Mouse (Mus musculus) midbrain, embryonic 11.5 days (tissue): Measurements from ENCODE around the gene Dock2. TPM values are rescaled to one million over a fixed set of nuclear protein-coding genes. Genes with fewer than 3 reads are reported as not detected.

ENCODE experiments used
- ATAC-seq: fragments of 200-750 bp; cut with Nextera tagmentation; 2 replicates; pipeline ENCODE4 v1.8.0; 2017; ENCODE audit warnings: moderate TSS enrichment, moderate library complexity; ENCODE audit not compliant: low FRiP score
- DNase-seq: peaks from one replicate; pipeline ENCODE4 v3.0.0; 2015; ENCODE audit warnings: low spot score; ENCODE audit errors: missing footprints
- H3K27ac ChIP-seq: fragments of 300-500 bp; sonication (generic); 2 replicates; pipeline ENCODE4 v1.5.1; 2014; ENCODE audit warnings: low read depth, low read length
- H3K27me3 ChIP-seq: fragments of 300-500 bp; sonication (generic); 2 replicates; pipeline ENCODE4 v1.6.1; 2014; ENCODE audit warnings: mild to moderate bottlenecking, low read length, moderate library complexity, mixed read lengths; ENCODE audit not compliant: control insufficient read depth, insufficient read depth
- H3K36me3 ChIP-seq: fragments of 300-500 bp; sonication (generic); 2 replicates; pipeline ENCODE4 v1.6.1; 2014; ENCODE audit warnings: mild to moderate bottlenecking, low read length, moderate library complexity, mixed read lengths; ENCODE audit not compliant: control insufficient read depth, insufficient read depth
- H3K4me1 ChIP-seq: fragments of 300-500 bp; sonication (generic); 2 replicates; pipeline ENCODE4 v1.6.1; 2014; ENCODE audit warnings: low read length; ENCODE audit not compliant: control insufficient read depth, insufficient read depth
- H3K4me2 ChIP-seq: fragments of 300-500 bp; sonication (generic); 2 replicates; pipeline ENCODE4 v1.6.1; 2014; ENCODE audit warnings: mild to moderate bottlenecking, moderate library complexity
- H3K4me3 ChIP-seq: fragments of 300-500 bp; sonication (generic); 2 replicates; pipeline ENCODE4 v1.5.1; 2014; ENCODE audit warnings: low read depth, low read length
- H3K9ac ChIP-seq: fragments of 300-500 bp; sonication (generic); 2 replicates; pipeline ENCODE4 v1.6.1; 2014; ENCODE audit warnings: low read length
- H3K9me3 ChIP-seq: fragments of 300-500 bp; sonication (generic); 2 replicates; pipeline ENCODE4 v1.6.1; 2016; ENCODE audit warnings: low read length; ENCODE audit not compliant: control insufficient read depth
- WGBS: fragments of 180-500 bp; shearing (Covaris S2); extraction: QIAGEN DNeasy Blood & Tissue Kit; methylation state at CpG from one replicate; pipeline ENCODE4 v1.1.7; 2014; 5-methylcytosine and 5-hydroxymethylcytosine counted together
- polyA plus RNA-seq: library from polyadenylated mRNA; unstranded; fragments of >200 nt; fragmentation: Nextera tagmentation; extraction: Ambion mirVana; gene quantifications from 2 replicates; pipeline ENCODE4 v1.2.1, GENCODE M21; 2014

Dock2 gene
- polyA plus RNA-seq, 1 experiment from 2014 or later = 0.79 TPM

DNA sequence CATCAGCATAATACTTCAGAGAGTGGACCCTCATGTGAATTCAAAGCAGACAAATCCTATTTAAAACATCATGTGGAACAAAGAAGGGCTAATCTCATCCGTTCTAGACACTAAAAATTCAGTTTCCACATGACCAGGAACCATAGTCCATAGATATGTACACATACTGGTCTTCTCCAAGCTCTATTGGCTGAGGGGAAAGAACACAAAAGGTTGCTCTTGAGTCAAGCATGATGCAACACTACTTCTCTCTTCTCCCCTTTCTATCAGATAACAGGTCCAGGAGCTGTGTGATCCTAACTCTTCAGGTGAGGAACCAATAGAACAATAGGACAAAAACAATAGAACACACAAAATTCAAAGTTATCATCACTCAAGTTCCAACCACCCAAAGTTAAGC lies 42.6 kb downstream of the Dock2 start:
- H3K9me3 ChIP-seq = no peaks in the 10 kb centered on the region
- no peak overlapping the region for H3K27ac ChIP-seq
- peaks cover 3% of the 10 kb centered on the region for H3K4me1 ChIP-seq
- H3K36me3 ChIP-seq = no peaks in the 10 kb centered on the region
- H3K4me2 ChIP-seq = no peak overlapping the region
- H3K27me3 ChIP-seq = no peaks in the 10 kb centered on the region
- WGBS = 46% methylated on average over 1 of the region's 1 CpGs
- no peak overlapping the region for H3K4me3 ChIP-seq
- no peak overlapping the region for H3K9ac ChIP-seq
- ATAC-seq = no peak
- no peak for DNase-seq

DNA sequence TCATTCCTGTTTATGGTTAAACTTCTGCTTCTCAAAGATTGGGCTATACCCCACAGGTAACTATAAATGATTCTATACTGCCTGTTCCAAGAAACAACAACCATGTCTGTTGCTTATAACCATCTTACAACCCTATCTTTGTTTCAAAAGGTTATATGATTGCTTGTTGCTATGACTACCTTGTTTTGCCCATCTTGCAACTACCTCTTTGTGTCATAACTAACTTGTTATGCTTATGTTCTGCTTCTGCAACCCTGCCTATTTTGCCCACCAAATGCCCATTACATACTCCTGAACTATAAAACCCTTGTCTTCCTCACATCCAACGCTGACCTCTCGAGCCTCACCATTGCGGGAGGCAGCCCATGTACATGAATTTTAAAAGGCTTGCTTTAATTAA lies 43.9 kb downstream of the Dock2 start:
- Histone ChIP-seq H3K4me2 (no peak overlapping the region), H3K4me1 (peaks cover 3% of the 10 kb centered on the region), H3K27me3 (no peaks in the 10 kb centered on the region), H3K36me3 (no peaks in the 10 kb centered on the region), H3K9ac (no peak overlapping the region), H3K4me3 (no peak overlapping the region), H3K9me3 (no peaks in the 10 kb centered on the region), H3K27ac (no peak overlapping the region)
- ATAC-seq = no peak
- DNase-seq = no peak
- 93% methylated on average over 3 of the region's 3 CpGs for WGBS

DNA sequence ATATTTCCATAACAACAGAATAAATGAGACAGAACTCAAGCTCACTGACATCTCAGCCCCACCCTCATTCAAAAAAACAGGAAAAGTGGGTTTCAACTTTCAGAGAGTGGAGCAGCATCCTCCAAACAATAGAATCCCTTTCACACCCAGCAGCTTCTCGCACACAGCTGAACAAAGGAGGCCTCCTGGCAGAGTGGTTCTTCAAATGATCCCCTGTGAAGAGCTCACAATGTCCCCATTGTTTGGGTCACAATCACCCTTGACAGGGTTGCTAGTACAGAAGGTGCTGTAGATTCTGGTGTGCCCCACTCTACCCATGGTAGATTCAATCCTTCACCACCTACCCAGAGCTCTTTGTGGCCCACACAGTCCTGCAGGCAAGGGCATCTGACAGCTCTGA lies 44.7 kb downstream of the Dock2 start:
- Histone ChIP-seq H3K4me2 (no peak overlapping the region), H3K27me3 (no peaks in the 10 kb centered on the region), H3K27ac (no peak overlapping the region), H3K9ac (no peak overlapping the region), H3K4me3 (no peak overlapping the region), H3K9me3 (no peaks in the 10 kb centered on the region), H3K36me3 (no peaks in the 10 kb centered on the region), H3K4me1 (peaks cover 3% of the 10 kb centered on the region)
- DNase-seq (peak; percentile 85), ATAC-seq (peak; percentile 89)
- 3% methylated on average over 1 of the region's 1 CpGs for WGBS

DNA sequence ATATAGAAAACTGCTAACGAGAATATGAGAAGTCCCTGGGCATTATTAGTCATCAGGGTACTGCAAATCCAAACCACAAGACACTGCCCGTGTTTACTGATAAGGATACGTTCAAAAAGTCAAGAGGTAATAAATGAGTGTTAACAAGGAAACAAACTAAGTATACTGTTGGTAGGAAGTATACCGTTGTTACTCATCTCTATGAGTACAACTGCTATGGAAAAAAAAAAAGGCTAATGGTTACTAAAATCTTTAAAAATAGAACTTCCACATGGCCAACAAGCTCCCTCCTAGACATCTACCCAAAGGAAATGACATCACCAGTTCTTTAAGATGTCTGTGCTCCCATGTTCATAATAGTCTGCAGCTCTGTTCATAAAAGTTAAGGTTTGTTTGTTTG lies 46.5 kb downstream of the Dock2 start:
- Histone ChIP-seq H3K4me3 (no peak overlapping the region), H3K4me2 (no peak overlapping the region), H3K36me3 (no peaks in the 10 kb centered on the region), H3K9me3 (no peaks in the 10 kb centered on the region), H3K9ac (no peak overlapping the region), H3K4me1 (peaks cover 3% of the 10 kb centered on the region), H3K27ac (no peak overlapping the region), H3K27me3 (no peaks in the 10 kb centered on the region)
- ATAC-seq = no peak
- no peak for DNase-seq
- WGBS = 87% methylated on average over 4 of the region's 4 CpGs

DNA sequence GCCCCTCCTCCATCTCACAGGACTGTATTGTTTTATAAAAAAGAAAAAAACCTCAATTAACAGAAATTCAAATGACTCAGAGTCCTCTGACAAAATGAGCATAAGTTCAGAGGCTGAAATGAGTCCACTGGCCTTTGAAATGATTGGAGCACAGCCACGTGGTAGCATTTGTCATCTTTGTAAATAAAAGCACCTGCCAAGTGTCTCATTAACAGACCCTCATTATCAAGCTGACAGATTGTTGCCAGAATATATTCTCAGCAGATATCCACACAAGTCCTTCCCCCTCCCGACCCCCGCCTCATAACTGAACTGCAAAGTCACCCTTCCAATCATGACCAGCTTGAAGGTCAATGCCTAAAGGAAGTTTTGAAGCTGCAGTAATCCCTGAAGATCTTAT lies 49.7 kb downstream of the Dock2 start:
- no peak overlapping the region for H3K9ac ChIP-seq
- 82% methylated on average over 3 of the region's 3 CpGs for WGBS
- no peak overlapping the region for H3K4me2 ChIP-seq
- no peaks in the 10 kb centered on the region for H3K36me3 ChIP-seq
- DNase-seq = no peak
- H3K4me3 ChIP-seq = no peak overlapping the region
- no peaks in the 10 kb centered on the region for H3K9me3 ChIP-seq
- peaks cover 2% of the 10 kb centered on the region for H3K4me1 ChIP-seq
- ATAC-seq = no peak
- no peak overlapping the region for H3K27ac ChIP-seq
- no peaks in the 10 kb centered on the region for H3K27me3 ChIP-seq

DNA sequence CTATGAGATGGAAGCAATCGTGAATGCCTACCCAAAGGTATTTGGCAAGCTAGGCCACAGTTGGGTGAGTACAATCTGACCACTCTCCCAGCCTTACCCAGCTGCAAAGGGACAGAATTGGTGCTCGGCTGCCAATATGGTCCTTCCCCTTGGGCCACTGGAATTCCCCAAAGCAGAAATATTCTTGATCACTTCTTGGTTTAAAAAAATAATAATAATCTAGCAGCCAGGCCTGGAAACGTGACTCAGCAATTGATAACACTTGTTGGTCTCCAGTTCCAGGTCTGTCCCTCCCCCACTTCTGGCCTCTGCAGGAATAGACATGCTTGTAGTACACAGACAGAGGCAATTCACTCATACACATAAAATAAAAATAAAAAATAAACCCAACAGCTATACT lies 56.2 kb downstream of the Dock2 start:
- no peaks in the 10 kb centered on the region for H3K36me3 ChIP-seq
- DNase-seq (no peak), ATAC-seq (no peak)
- H3K27ac ChIP-seq = no peak overlapping the region
- no peaks in the 10 kb centered on the region for H3K4me1 ChIP-seq
- no peak overlapping the region for H3K4me3 ChIP-seq
- no peak overlapping the region for H3K4me2 ChIP-seq
- WGBS = 74% methylated on average over 3 of the region's 3 CpGs
- no peaks in the 10 kb centered on the region for H3K9me3 ChIP-seq
- no peak overlapping the region for H3K9ac ChIP-seq
- no peaks in the 10 kb centered on the region for H3K27me3 ChIP-seq

DNA sequence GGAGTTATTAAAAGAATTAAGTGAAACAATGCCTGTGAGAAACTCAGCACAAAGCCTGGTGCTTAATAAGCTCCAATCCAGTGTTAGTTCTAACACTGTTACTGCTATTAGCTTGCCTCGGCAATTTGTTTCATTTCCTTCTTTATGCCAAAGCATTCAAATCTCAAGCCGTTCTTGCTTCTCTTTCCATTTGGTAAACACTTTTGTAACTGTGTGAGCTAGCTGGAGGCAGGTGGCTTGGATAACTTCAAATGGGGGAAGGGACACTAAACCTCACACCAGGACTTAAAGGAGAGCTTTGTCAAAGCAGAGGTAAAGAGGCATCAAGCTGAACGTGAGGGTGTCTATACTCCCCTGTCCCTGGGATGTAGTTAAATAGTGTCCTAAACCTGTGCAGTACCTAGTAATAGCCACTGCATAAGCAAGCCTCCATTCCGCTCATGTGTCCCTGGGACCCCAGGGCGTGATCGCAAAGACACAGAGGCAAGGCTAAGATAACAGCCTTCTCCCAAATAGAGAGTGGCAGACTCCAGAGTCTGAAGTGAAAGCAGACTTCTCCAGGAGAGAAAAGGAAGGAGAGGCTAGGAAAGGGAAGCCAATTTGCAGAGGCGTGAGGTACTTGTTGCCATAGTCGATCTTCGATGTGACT lies 56.9 kb downstream of the Dock2 start:
- H3K4me1 ChIP-seq = no peaks in the 10 kb centered on the region
- no peaks in the 10 kb centered on the region for H3K27me3 ChIP-seq
- H3K9me3 ChIP-seq = no peaks in the 10 kb centered on the region
- WGBS = 85% methylated on average over 9 of the region's 9 CpGs
- no peak for ATAC-seq
- H3K4me2 ChIP-seq = no peak overlapping the region
- no peak overlapping the region for H3K9ac ChIP-seq
- DNase-seq = no peak
- no peak overlapping the region for H3K4me3 ChIP-seq
- no peaks in the 10 kb centered on the region for H3K36me3 ChIP-seq
- H3K27ac ChIP-seq = no peak overlapping the region

DNA sequence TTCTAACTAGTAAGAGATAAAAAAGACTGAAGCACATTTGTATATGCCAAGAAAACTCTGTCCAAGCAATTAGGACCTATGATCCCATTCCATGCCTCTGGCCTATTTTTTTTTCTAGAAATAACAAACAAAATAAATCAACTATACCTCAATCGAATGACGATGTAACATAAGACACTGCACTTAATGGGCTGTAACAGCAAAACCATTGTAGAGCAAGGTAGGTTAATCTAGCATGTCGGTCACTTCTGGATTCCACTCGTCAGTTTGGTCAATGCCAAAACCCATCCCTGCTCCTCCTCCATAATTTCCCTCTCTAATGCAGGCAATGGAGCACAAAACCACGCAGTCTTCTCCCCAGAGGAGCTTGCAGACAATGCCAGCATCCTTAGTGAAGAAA lies 70.3 kb downstream of the Dock2 start:
- no peaks in the 10 kb centered on the region for H3K36me3 ChIP-seq
- H3K9me3 ChIP-seq = no peaks in the 10 kb centered on the region
- H3K27ac ChIP-seq = no peak overlapping the region
- no peaks in the 10 kb centered on the region for H3K27me3 ChIP-seq
- WGBS = 81% methylated on average over 5 of the region's 5 CpGs
- H3K4me1 ChIP-seq = no peaks in the 10 kb centered on the region
- ATAC-seq (no peak), DNase-seq (no peak)
- H3K9ac ChIP-seq = no peak overlapping the region
- no peak overlapping the region for H3K4me2 ChIP-seq
- no peak overlapping the region for H3K4me3 ChIP-seq

DNA sequence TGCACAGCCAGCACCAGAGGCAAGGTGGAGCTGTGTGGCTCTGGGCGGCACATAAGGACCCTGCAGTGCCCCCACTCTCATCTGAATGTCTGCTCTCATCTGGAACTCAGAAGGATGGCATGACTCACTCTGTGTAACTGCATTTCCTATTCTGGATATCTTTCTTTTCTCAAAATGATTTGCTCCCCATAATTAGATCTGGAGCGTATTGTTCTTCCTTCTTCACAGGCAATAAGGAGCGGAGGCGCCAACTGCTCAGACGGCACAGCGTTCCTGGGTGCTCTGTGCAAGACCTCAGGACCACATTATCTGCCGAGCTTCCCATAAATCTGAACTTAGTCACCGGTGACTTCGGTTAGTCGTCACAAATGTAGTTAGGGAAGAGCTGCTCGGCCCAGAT lies 75.4 kb downstream of the Dock2 start:
- 93% methylated on average over 11 of the region's 11 CpGs for WGBS
- no peak overlapping the region for H3K27ac ChIP-seq

More for the DNA sequence above, 75.4 kb downstream of the Dock2 start:
- no peaks in the 10 kb centered on the region for H3K27me3 ChIP-seq
- H3K4me2 ChIP-seq = no peak overlapping the region
- no peaks in the 10 kb centered on the region for H3K4me1 ChIP-seq
- no peak overlapping the region for H3K9ac ChIP-seq
- no peaks in the 10 kb centered on the region for H3K9me3 ChIP-seq
- H3K36me3 ChIP-seq = no peaks in the 10 kb centered on the region
- ATAC-seq (no peak), DNase-seq (no peak)
- no peak overlapping the region for H3K4me3 ChIP-seq
